Mouse (Mus musculus): ENCODE measurements at regions not wholly inside any gene's neighbourhood (a gene's known extent, or its start where the extent isn't known, plus 50 kb on each side); places are given as distances from the start of the nearest gene placed in this dataset.

MicroRNAs encoded in the stretch of these regions (microRNA counts, 519-probe panel; counts per million panel counts)
- microRNA mmu-miR-466j = 97.1 counts per million, percentile 29 among the panel's probes with 10 or more counts

All from intestine, embryonic 15.5 days (tissue).